Mouse (Mus musculus): ENCODE results near the gene Mfge8.

DNA sequence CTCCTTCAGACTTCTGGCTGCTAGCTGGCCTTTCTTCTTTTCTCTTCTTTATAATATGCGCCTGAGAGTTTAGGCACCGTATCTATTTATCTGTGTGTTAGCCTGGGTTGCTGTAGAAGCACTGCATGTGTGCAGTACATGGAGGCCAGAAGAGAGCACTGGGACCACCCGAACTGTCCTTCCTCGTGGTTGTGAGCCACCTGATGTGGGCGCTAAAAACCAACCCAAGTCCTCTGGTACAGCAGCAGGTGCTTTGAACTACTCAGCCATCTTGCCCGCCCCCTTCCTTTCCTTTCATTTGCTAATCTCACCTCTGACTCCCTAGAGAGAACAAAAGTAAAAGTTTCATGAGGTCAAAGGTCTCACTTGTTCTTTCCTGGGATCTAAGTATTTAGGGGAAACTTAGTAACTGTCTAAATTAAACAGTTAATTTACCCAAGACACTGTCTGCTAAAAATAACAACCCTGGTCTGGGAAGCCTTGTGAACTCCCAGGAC lies 9.5 kb downstream of the Mfge8 start:
- TF ChIP-seq ZC3H11A (IDR thresholded peaks at IDR 0.05; ENCODE audit: low read depth, low read length) (no peak), CTCF (IDR thresholded peaks at IDR 0.05 in 2 of 3, conservative IDR thresholded peaks at IDR 0.05 in 1 of 3; ENCODE audit: control insufficient read depth in 1 of 3, insufficient read depth in 1 of 3, low read depth in 2 of 3, low read length in 3 of 3, poor library complexity in 1 of 3, severe bottlenecking in 1 of 3) (no peak), POLR2A (IDR thresholded peaks at IDR 0.05; ENCODE audit: control insufficient read depth in 1 of 2, insufficient read depth in 1 of 2, low read depth in 1 of 2, low read length in 2 of 2, poor library complexity in 1 of 2) (no peak), ZNF384 (IDR thresholded peaks at IDR 0.05; ENCODE audit: low read depth, low read length) (no peak), ZKSCAN1 (IDR thresholded peaks at IDR 0.05; ENCODE audit: low read depth, low read length) (no peak)

All from MEL (cell line).